Mouse (Mus musculus): ENCODE measurements around the gene Mapt. TPM values are rescaled to one million over a fixed set of nuclear protein-coding genes. Genes with fewer than 3 reads are reported as not detected.

Gene Mapt
- polyA plus RNA-seq, 1 experiment from 2014 or later, result 235 TPM

- Histone ChIP-seq H3K4me3 (no peak overlapping the region), H3K9me3 (replicated peaks) (0 out of 2 replicates have a peak, but pooled peaks cover 2% of the 10 kb centered on the region), H3K4me1 (peaks cover 12% of the 10 kb centered on the region), H3K9ac (no peak overlapping the region), H3K36me3 (peaks cover 29% of the 10 kb centered on the region), H3K27ac (no peak overlapping the region), H3K4me2 (replicated peaks) (no peak overlapping the region), H3K27me3 (no peaks in the 10 kb centered on the region)
- no peak for ATAC-seq (ENCODE audit: low FRiP score)
- 97% methylated on average over 18 of the region's 18 CpGs for WGBS
Observed at GRCm38 (mm10) chr11:104287113-104287512, 55.9 kb downstream of the Mapt start.

GRCm38 (mm10) chr11:104288835-104289198 is 57.6 kb downstream of the Mapt start:
- Histone ChIP-seq H3K27ac (peak overlapping the region; percentile 49; the same call in 1 of the 2 replicates), H3K36me3 (peaks cover 25% of the 10 kb centered on the region), H3K4me3 (no peak overlapping the region), H3K9ac (no peak overlapping the region), H3K9me3 (replicated peaks) (0 out of 2 replicates have a peak, but pooled peaks cover 2% of the 10 kb centered on the region), H3K27me3 (no peaks in the 10 kb centered on the region; the same call in 1 of the 2 replicates), H3K4me1 (peaks cover 12% of the 10 kb centered on the region), H3K4me2 (replicated peaks) (no peak overlapping the region)
- ATAC-seq (ENCODE audit: low FRiP score), result 0 out of 2 replicates have a peak, but pooled peaks have one; percentile 15
- WGBS, result 42% methylated on average over 6 of the region's 6 CpGs

GRCm38 (mm10) chr11:104289199-104290031 is 58.2 kb downstream of the Mapt start:
- peak; percentile 60 for ATAC-seq (ENCODE audit: low FRiP score)
- 14% methylated on average over 13 of the region's 13 CpGs for WGBS
- H3K4me2 ChIP-seq (replicated peaks), result 0 out of 2 replicates have a peak overlapping the region, but pooled peaks have one; percentile 15
- H3K9me3 ChIP-seq (replicated peaks), result 0 out of 2 replicates have a peak, but pooled peaks cover 2% of the 10 kb centered on the region
- no peaks in the 10 kb centered on the region; the same call in 1 of the 2 replicates for H3K27me3 ChIP-seq
- peak overlapping the region; percentile 49 for H3K27ac ChIP-seq
- no peak overlapping the region for H3K9ac ChIP-seq
- H3K4me1 ChIP-seq, result peaks cover 12% of the 10 kb centered on the region
- no peak overlapping the region for H3K4me3 ChIP-seq
- H3K36me3 ChIP-seq, result peaks cover 25% of the 10 kb centered on the region

GRCm38 (mm10) chr11:104292443-104293220 is 61.4 kb downstream of the Mapt start:
- Histone ChIP-seq H3K9me3 (replicated peaks) (no peaks in the 10 kb centered on the region), H3K27ac (no peak overlapping the region), H3K4me1 (peaks cover 14% of the 10 kb centered on the region), H3K36me3 (peaks cover 8% of the 10 kb centered on the region; the same call in 1 of the 2 replicates), H3K27me3 (no peaks in the 10 kb centered on the region; the same call in 1 of the 2 replicates), H3K4me3 (no peak overlapping the region), H3K9ac (no peak overlapping the region), H3K4me2 (replicated peaks) (no peak overlapping the region)
- WGBS, result 84% methylated on average over 7 of the region's 7 CpGs
- ATAC-seq (ENCODE audit: low FRiP score), result no peak

- Histone ChIP-seq H3K4me2 (replicated peaks) (no peak overlapping the region), H3K27ac (no peak overlapping the region), H3K27me3 (no peaks in the 10 kb centered on the region; the same call in 1 of the 2 replicates), H3K4me3 (no peak overlapping the region), H3K9ac (no peak overlapping the region), H3K36me3 (peaks cover 6% of the 10 kb centered on the region; the same call in 1 of the 2 replicates), H3K4me1 (peaks cover 14% of the 10 kb centered on the region), H3K9me3 (replicated peaks) (no peaks in the 10 kb centered on the region)
- WGBS, result 88% methylated on average over 9 of the region's 9 CpGs
- ATAC-seq (ENCODE audit: low FRiP score), result no peak
Observed at GRCm38 (mm10) chr11:104293241-104293640, 62.1 kb downstream of the Mapt start.

- 57% methylated on average over 5 of the region's 5 CpGs for WGBS
- no peak overlapping the region for H3K27ac ChIP-seq
- H3K9ac ChIP-seq, result no peak overlapping the region
- H3K4me2 ChIP-seq (replicated peaks), result no peak overlapping the region
- H3K27me3 ChIP-seq, result no peaks in the 10 kb centered on the region; the same call in 1 of the 2 replicates
- H3K9me3 ChIP-seq (replicated peaks), result no peaks in the 10 kb centered on the region
- 0 out of 2 replicates have a peak, but pooled peaks cover 2% of the 10 kb centered on the region for H3K4me1 ChIP-seq
- ATAC-seq (ENCODE audit: low FRiP score), result no peak
- H3K4me3 ChIP-seq, result no peak overlapping the region
- peaks cover 16% of the 10 kb centered on the region; the same call in 1 of the 2 replicates for H3K36me3 ChIP-seq
Observed at GRCm38 (mm10) chr11:104295145-104295544, 64.0 kb downstream of the Mapt start.

- Histone ChIP-seq H3K36me3 (peaks cover 16% of the 10 kb centered on the region; the same call in 1 of the 2 replicates), H3K9ac (no peak overlapping the region), H3K4me1 (0 out of 2 replicates have a peak, but pooled peaks cover 2% of the 10 kb centered on the region), H3K9me3 (replicated peaks) (no peaks in the 10 kb centered on the region), H3K4me3 (no peak overlapping the region), H3K4me2 (replicated peaks) (no peak overlapping the region), H3K27ac (no peak overlapping the region), H3K27me3 (no peaks in the 10 kb centered on the region; the same call in 1 of the 2 replicates)
- WGBS, result 34% methylated on average over 6 of the region's 6 CpGs
- no peak for ATAC-seq (ENCODE audit: low FRiP score)
Observed at GRCm38 (mm10) chr11:104295656-104296055, 64.5 kb downstream of the Mapt start.

GRCm38 (mm10) chr11:104297671-104298070 is 66.5 kb downstream of the Mapt start:
- no peak overlapping the region for H3K4me2 ChIP-seq (replicated peaks)

GRCm38 (mm10) chr11:104302628-104303027 is 71.4 kb downstream of the Mapt start:
- H3K4me2 ChIP-seq (replicated peaks), result 0 out of 2 replicates have a peak overlapping the region, but pooled peaks have one; percentile 13
- no peak overlapping the region for H3K4me3 ChIP-seq
- peaks cover 17% of the 10 kb centered on the region; the same call in 1 of the 2 replicates for H3K36me3 ChIP-seq
- 50% methylated on average over 12 of the region's 12 CpGs for WGBS
- no peaks in the 10 kb centered on the region for H3K9me3 ChIP-seq (replicated peaks)
- H3K27me3 ChIP-seq, result peaks cover 3% of the 10 kb centered on the region; the same call in 1 of the 2 replicates
- no peak for ATAC-seq (ENCODE audit: low FRiP score)
- no peak overlapping the region for H3K27ac ChIP-seq
- peaks cover 7% of the 10 kb centered on the region for H3K4me1 ChIP-seq
- H3K9ac ChIP-seq, result no peak overlapping the region

More at GRCm38 (mm10) chr11:104297671-104298070, 66.5 kb downstream of the Mapt start:
- no peaks in the 10 kb centered on the region for H3K27me3 ChIP-seq
- no peak overlapping the region for H3K27ac ChIP-seq
- ATAC-seq (ENCODE audit: low FRiP score), result no peak; the same call in 1 of the 2 replicates
- H3K4me1 ChIP-seq, result peaks cover 8% of the 10 kb centered on the region
- WGBS, result 91% methylated on average over 3 of the region's 3 CpGs
- H3K4me3 ChIP-seq, result no peak overlapping the region
- H3K9ac ChIP-seq, result no peak overlapping the region
- H3K36me3 ChIP-seq, result peaks cover 16% of the 10 kb centered on the region; the same call in 1 of the 2 replicates
- H3K9me3 ChIP-seq (replicated peaks), result no peaks in the 10 kb centered on the region

GRCm38 (mm10) chr11:104303088-104303960 is 72.1 kb downstream of the Mapt start:
- Histone ChIP-seq H3K4me2 (replicated peaks) (no peak overlapping the region), H3K4me3 (no peak overlapping the region), H3K9me3 (replicated peaks) (no peaks in the 10 kb centered on the region), H3K27me3 (peaks cover 3% of the 10 kb centered on the region; the same call in 1 of the 2 replicates), H3K9ac (no peak overlapping the region), H3K36me3 (peaks cover 17% of the 10 kb centered on the region; the same call in 1 of the 2 replicates), H3K4me1 (peaks cover 7% of the 10 kb centered on the region), H3K27ac (no peak overlapping the region)
- WGBS, result 48% methylated on average over 8 of the region's 8 CpGs
- no peak for ATAC-seq (ENCODE audit: low FRiP score)

GRCm38 (mm10) chr11:104305711-104306110 is 74.5 kb downstream of the Mapt start:
- 93% methylated on average over 7 of the region's 7 CpGs for WGBS
- Histone ChIP-seq H3K4me2 (replicated peaks) (no peak overlapping the region), H3K4me1 (peaks cover 7% of the 10 kb centered on the region), H3K9ac (no peak overlapping the region), H3K27me3 (peaks cover 23% of the 10 kb centered on the region), H3K4me3 (no peak overlapping the region), H3K36me3 (0 out of 2 replicates have a peak, but pooled peaks cover 13% of the 10 kb centered on the region), H3K9me3 (replicated peaks) (no peaks in the 10 kb centered on the region), H3K27ac (no peak overlapping the region)
- no peak for ATAC-seq (ENCODE audit: low FRiP score)

Measured in hindbrain, embryonic 12.5 days (tissue).